Mouse (Mus musculus) spleen, adult 18-20 months (tissue): ENCODE measurements around the gene Gm10681.
"Not testable (repeated sequence)": the region's sequence is repeated elsewhere in the genome, so short reads cannot be mapped to it uniquely, and the experiment has no call there.

Experiments
- DNase-seq, 2 experiments: peaks; one replicate each; pipeline ENCODE4 v3.0.0; 2022; ENCODE audit warnings: mixed read lengths in 2 of 2

Gm10681 gene

GRCm38 (mm10) chr3:98507229-98507628 is 81.4 kb downstream of the Gm10681 start:
- not testable (repeated sequence) for DNase-seq
